Mouse (Mus musculus): ENCODE measurements at regions not wholly inside any gene's neighbourhood (a gene's known extent, or its start where the extent isn't known, plus 50 kb on each side); places are given as distances from the start of the nearest gene placed in this dataset.

GRCm38 (mm10) chr8:26226612-26227528 lies 107.5 kb downstream of the Gm45692 start:
- no peak for DNase-seq

GRCm38 (mm10) chr8:26227529-26227895 lies 108.2 kb downstream of the Gm45692 start:
- no peak for DNase-seq

GRCm38 (mm10) chr8:26229548-26229947 lies 110.2 kb downstream of the Gm45692 start:
- no peak for DNase-seq

GRCm38 (mm10) chr8:26239075-26239474 lies 119.7 kb downstream of the Gm45692 start:
- no peak for DNase-seq

- DNase-seq, result no peak
Measured at GRCm38 (mm10) chr8:26239604-26240003, 120.3 kb downstream of the Gm45692 start.

GRCm38 (mm10) chr8:26243743-26244142 lies 124.4 kb downstream of the Gm45692 start:
- DNase-seq, result no peak

GRCm38 (mm10) chr8:26244308-26244707 lies 125.0 kb downstream of the Gm45692 start:
- no peak for DNase-seq

- no peak for DNase-seq
Measured at GRCm38 (mm10) chr8:26255191-26255669, 135.9 kb downstream of the Gm45692 start.

GRCm38 (mm10) chr8:26260294-26260693 lies 141.0 kb downstream of the Gm45692 start:
- no peak for DNase-seq

- no peak for DNase-seq
Measured at GRCm38 (mm10) chr8:26262536-26262935, 143.2 kb downstream of the Gm45692 start.

- no peak for DNase-seq
Measured at GRCm38 (mm10) chr8:26264869-26265321, 145.6 kb downstream of the Gm45692 start.

- DNase-seq, result no peak
Measured at GRCm38 (mm10) chr8:26265366-26265765, 146.0 kb downstream of the Gm45692 start.

- DNase-seq, result no peak
Measured at GRCm38 (mm10) chr8:26266384-26266783, 147.1 kb downstream of the Gm45692 start.

- no peak for DNase-seq
Measured at GRCm38 (mm10) chr8:26267569-26267968, 148.2 kb downstream of the Gm45692 start.

- DNase-seq, result no peak
Measured at GRCm38 (mm10) chr8:26268751-26269415, 149.5 kb downstream of the Gm45692 start.

- no peak for DNase-seq
Measured at GRCm38 (mm10) chr8:26272110-26272509, 152.8 kb downstream of the Gm45692 start.

- no peak for DNase-seq
Measured at GRCm38 (mm10) chr8:26272675-26273414, 153.5 kb downstream of the Gm45692 start.

GRCm38 (mm10) chr8:26273415-26273760 lies 154.1 kb downstream of the Gm45692 start:
- no peak for DNase-seq

- no peak for DNase-seq
Measured at GRCm38 (mm10) chr8:26273792-26274191, 154.5 kb downstream of the Gm45692 start.

- no peak for DNase-seq
Measured at GRCm38 (mm10) chr8:26274481-26274880, 155.1 kb downstream of the Gm45692 start.

- DNase-seq, result no peak
Measured at GRCm38 (mm10) chr8:26282156-26282935, 163.0 kb downstream of the Gm45692 start.

- DNase-seq, result no peak
Measured at GRCm38 (mm10) chr8:26283957-26284356, 164.6 kb downstream of the Gm45692 start.

Measured in kidney, adult 18-20 months (tissue).